Mouse (Mus musculus): ENCODE measurements at regions not wholly inside any gene's neighbourhood (a gene's known extent, or its start where the extent isn't known, plus 50 kb on each side); places are given as distances from the start of the nearest gene placed in this dataset.
"Not testable (repeated sequence)": the region's sequence is repeated elsewhere in the genome, so short reads cannot be mapped to it uniquely, and the experiment has no call there.

DNA sequence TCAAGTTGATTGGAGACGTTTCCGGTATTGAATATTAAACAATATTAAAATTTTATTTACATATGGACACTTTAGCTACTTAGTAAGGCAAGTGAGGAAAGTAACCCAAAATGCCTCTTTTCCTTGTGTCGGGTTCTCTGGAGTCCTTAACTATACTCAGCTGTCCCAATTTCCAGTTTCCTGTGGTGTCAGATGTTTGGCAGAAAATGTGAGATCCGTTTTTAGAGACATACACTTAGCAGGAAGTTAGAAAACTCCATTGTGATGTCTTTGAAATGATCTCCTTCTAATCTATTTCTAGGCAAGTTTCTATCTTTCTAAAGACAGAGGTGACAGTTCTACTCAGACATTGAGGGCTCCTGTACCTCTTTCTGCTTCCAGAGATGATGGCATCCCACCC lies 168.9 kb upstream of the Plcxd3 start:
- DNase-seq (ENCODE audit: low read depth, low spot score) = peak; percentile 71

DNA sequence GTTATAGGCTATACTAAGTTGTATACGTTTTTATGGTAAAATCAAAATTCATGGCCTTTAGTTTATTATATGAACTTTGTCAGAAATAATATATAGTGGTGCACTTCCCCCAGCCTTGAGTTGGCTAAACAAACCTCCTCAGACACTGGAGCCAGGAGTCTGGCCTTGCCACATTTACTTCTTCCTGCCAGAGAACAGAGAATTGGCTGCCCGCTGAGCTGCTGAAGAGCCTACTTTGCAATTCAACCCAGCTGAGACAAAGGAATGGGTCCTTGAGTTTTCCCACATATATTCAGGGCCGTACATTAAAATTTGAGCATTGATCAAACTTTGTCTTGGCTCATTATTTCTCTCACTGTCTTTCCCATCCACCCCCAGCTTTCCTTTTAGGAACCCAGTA lies 161.9 kb upstream of the Plcxd3 start:
- no peak for DNase-seq (ENCODE audit: low read depth, low spot score)

DNA sequence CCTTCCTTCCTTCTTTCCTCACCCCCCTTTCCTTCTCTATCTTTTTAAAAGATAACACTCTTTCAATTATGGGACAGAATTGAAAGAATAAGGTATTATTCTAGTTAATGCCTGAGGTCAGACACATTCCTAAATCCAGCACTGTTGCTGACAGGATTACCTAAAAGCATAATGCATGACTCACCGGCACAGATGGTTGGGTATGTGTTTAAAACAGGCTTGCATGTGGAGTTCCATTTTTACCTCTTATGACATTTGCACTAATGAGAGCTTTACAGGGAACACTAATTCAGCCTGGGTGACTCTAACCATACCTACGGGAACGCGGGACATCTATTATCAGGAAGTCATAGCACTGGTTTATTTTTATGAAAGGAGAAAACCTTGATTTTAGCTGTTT lies 156.2 kb upstream of the Plcxd3 start:
- DNase-seq (ENCODE audit: low read depth, low spot score) = peak; percentile 97

DNA sequence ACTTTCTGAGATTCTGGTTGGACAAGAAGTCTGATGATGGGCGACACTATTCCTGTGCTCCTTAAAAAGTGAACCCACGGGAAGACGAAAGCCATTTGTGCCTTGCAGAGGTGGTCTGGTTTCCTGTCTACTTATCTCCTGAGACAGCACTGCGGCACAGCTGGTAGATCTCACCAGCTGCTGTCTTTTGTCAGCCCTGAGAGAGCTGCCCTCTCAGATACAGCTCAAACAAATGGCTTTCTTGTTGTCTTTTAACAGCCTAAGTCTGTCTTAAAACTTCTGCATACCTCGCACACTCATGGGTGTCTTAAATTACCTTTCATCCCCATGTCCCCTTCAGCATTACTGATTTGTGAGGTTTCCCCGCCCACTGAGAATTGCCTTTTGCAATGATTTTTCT lies 147.2 kb upstream of the Plcxd3 start:
- no peak for DNase-seq (ENCODE audit: low read depth, low spot score)

DNA sequence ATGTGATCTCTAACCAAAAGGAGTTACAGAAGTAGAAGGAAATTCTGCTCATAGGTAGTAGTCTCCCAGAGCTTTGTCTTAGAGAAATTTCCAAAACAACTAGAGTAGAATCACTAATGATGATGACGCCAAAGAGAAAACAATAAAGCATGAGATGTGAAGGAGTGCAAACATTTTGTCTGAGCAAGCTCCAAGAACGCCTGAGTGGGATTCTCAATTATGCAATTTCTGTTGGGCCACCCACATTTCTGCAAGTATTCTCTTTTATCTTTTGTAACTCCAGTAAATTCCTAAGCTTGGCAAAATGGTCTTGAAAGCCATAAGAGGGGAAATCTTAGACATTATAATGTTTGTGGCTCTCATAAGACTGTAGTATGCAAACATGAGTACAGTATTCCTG lies 134.6 kb upstream of the Plcxd3 start:
- peak; percentile 44 for DNase-seq (ENCODE audit: low read depth, low spot score)

DNA sequence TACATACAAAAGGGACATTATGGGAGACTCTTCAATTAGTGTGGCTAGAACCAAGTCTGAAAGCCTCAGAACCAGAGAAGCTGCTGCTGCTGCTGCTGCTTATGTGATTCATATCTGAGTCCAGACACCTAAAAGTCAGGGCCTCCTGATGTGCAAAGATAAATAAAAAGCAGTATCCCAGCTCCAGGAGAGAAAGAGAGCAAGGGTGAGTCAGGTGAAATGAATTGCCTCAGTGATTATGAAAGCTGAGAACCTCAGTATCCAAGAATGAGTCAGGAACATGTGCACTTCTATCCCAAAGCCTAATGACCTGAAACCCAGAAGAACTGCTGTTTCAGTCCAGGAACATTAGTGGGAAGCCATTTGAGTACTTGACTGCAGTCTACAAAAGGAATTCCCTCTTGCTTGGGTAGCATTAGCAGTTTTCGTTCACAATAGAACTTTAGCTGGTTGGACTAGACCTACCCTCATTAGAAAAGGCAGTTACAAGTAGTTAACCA lies 127.6 kb upstream of the Plcxd3 start:
- no peak for DNase-seq (ENCODE audit: low read depth, low spot score)

DNA sequence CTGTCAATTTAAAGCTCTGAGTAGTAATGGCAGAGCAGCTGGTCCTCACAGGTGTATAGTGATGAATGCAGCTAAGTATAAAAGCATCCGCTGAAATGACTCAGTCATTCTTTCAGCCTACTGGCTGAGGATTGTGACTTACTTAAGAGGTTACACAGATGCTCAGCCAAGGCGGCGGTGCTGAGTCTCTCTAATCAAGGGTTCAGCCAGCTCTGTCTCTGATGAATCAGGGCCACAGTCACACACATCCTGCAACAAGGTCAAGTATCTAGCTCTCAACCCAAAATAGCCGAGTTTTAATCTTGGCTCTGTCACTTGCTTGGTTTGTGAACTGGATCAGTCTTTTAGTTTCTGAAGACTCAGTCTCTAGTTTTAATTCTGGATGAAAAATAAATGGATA lies 110.7 kb upstream of the Plcxd3 start:
- peak; percentile 77 for DNase-seq (ENCODE audit: low read depth, low spot score)

DNA sequence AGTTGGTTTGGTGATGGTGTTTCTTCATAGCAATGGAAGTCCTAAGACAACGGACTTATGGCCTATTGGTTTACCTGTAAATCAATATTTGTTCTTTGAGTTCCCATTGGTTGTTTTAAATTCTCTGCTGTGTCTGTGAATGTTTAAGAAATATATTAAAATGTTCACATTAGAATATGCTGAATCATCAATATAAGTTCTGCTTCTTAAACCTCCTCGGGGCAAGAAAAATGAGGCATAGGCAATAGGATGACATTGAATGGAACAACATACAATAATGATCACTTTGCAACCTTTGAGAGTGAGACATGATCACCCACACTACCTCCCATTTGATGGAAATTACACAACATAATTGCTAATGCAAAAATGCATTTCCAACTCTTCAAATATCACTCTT lies 105.5 kb upstream of the Plcxd3 start:
- DNase-seq (ENCODE audit: low read depth, low spot score) = no peak

DNA sequence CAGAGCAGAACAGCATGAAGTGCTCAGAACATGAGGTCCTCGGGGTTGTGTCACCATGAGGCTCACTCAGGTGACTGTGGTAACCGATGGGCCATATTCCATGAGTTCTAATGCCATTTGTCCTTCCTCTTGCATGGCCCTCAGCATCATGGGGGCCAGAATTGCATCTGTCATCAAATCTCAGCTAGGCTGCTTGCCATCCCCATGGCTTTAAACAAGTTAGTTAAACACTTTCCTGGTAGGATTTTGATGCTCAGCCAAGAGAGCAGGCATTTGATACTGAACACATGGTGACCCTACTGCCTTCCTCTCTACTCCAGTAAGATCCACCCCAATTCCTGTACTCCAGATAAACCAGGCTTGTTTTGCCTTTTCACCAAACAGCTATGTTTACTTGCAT lies 98.3 kb upstream of the Plcxd3 start:
- peak; percentile 61 for DNase-seq (ENCODE audit: low read depth, low spot score)

DNA sequence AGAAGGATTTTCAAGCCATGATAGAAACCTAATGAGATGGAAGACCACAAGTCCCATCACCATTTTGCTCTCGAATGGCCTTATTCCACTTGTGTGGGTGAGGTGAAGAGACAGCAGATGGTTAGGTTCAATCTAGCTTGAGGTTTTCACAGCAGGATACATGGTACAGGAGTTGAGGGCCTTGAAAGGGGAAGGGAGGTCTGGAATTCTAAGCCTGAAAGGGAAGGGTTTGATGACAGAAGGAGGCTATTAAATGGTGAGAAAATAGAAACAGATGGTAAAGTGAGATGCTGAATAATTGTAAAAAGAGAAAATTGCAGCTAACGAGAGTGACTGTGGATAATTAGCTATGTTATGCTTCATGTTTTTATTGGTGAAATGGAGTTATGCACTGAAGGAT lies 67.8 kb upstream of the Plcxd3 start:
- peak; percentile 95 for DNase-seq (ENCODE audit: low read depth, low spot score)

DNA sequence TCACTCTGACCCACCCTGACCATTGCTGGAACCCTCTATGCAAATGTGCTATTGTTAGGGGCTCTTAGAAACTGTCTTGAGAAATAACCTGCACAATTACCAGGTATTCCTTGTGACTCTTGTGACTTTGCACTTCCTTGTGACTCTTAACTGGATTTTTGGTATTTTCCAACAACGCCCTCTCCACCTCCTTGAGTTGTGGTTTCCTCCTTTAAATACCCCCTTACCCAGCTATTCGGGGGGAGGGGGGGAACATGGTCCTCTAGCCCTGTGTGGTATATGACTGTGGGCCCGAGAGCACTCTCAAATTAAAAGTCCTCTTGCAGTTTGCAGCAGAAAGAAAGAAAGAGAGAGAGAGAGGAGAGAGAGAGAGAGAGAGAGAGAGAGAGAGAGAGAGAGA lies 61.6 kb upstream of the Plcxd3 start:
- DNase-seq (ENCODE audit: low read depth, low spot score) = not testable (repeated sequence)

DNA sequence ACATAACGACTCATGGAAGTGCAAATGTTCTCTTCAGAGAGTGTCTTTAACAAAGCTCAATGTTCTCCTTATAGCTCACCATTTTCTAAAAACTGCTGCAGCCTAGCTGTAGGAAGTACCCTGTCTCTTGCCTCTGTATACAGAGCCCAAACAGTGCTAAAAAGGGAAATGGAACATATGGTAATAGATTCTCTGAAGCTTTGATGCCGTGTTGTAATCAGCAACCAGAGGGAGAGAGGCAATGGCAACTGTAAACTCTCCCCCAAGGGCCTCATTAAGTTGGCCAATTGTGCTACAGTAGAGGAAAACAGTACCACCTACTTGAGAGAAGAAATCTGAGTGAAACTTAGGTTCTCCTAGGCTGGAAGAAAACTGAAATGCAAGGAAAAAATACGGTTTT lies 59.4 kb upstream of the Plcxd3 start:
- DNase-seq (ENCODE audit: low read depth, low spot score) = peak; percentile 76
